Mouse (Mus musculus) left cerebral cortex, adult 8-10 months (tissue): ENCODE data around the gene Atf6. TPM values are rescaled to one million over a fixed set of nuclear protein-coding genes. Genes with fewer than 3 reads are reported as not detected.

Source experiments
- DNase-seq, 2 experiments: peaks; one replicate each; pipeline ENCODE4 v3.0.0; 2022; ENCODE audit warnings: low spot score in 2 of 2
- total RNA-seq, 4 experiments: library from RNA; stranded (reverse); gene quantifications; 2 replicates each; pipeline ENCODE4 v1.2.4; 2022

Atf6 gene
- total RNA-seq, 4 experiments from 2014 or later: 51.3 to 62.1 (median 55.1) TPM

DNA sequence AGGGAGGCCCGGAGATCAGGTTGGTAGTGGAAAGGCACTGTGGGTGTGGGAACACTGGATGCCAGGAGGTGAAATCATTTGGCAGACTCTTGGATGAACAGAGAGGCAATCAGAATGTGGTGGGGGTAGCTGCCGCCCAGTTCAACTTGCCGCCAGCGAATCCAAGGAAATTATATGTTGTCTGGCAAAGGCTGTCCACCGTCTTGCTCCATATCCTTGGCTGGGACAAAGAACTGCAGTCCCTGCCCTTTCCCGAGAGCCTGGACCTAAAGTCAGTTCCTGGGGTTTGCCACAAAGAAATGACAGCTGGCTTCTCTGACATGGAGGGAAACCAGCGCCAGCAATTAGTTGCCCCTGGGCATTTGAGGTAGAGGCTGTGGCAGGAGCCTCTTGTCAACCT lies 202.4 kb downstream of the Atf6 start:
- DNase-seq: no peak

DNA sequence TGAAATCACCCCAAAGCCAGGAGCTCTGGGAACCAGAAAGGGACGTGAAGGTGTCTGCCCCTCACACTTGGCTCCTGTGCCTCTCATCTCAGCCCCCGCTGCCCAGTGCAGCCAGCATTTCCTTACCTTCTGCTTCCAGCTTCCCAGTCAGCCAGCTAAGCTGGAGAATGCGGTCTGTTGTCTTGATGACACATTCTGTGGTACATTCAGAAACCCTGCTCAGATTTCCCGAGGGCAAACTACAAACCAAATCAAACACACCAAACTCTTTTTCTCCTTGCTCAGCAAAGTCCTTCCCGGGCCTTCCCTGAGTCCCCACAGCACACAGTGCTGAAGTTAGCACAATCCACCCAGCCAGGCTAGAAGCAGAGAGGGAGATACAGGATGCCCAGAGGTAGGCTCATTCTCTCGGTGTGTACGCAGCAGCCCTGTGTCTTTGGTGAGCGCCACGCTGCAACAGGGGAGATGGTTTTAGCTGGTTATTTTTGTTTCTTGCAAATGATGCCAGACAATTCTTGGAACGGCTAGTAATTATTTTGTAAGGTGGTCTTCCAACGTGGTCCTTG lies 202.9 kb downstream of the Atf6 start:
- DNase-seq: no peak

DNA sequence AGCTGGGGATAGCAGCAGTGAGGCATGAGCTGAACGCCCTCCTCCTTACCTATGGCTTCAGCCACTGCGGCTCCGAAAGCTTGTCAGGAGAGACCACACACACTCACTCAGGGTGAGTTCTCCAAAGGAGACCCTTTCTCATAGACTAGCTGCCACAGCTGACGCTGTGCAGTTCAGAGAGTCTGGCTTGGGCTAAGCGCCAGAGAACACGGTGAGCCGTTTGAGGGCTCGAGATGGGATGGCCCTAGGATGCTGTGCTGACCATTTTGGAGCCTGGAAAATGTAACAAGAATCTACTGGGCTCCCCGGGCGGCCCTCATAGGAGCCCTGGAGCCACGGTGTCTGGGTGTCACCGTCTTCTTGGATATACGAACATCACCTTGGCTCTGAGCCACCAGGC lies 208.3 kb downstream of the Atf6 start:
- DNase-seq: no peak

DNA sequence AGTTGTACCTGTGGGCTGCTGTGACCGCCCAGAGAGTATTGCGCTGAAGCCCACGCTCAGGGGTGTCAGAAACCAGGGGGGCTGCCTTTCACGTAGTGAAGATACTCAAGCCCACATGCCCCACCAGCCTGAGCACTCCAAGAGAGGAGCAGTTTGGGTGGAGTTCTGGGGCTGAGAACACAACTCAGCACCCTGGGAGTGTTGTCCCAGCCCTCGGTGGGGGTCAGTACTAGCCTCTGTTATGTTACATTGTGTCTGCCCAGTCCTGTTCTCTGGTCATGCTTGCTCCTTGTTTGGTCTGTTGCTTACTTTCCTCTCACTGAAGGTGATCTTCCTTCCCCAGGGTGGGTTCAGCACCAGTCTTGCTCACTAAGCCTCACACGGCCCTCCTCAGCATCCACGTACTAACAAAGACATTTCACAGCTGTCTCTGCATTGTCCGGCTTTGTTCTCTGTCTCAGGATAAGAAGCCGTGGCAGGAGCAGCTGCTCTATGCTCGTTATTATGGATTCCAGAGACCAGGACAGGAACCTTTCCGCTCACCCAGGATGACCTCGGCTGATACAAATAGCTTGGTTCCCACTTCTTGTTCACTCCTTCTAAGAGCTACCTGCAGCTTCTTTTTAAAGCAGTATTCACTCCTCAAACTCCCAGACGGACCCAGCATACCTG lies 209.8 kb downstream of the Atf6 start:
- no peak for DNase-seq

DNA sequence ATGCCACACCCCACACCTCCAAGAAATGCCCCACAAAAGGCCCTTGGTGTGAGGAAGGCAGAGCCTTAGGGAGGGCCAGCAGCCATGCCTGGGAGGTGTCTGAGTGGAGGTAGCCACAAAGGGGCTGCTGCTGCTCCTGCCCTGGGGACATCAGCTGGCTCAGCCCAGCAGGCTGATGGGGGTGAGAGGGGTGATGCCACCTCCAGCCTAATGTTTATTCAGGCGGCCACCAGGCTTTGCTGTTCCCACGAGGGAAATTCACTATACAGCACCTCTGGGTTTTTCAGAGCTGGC lies 210.4 kb downstream of the Atf6 start:
- no peak for DNase-seq

DNA sequence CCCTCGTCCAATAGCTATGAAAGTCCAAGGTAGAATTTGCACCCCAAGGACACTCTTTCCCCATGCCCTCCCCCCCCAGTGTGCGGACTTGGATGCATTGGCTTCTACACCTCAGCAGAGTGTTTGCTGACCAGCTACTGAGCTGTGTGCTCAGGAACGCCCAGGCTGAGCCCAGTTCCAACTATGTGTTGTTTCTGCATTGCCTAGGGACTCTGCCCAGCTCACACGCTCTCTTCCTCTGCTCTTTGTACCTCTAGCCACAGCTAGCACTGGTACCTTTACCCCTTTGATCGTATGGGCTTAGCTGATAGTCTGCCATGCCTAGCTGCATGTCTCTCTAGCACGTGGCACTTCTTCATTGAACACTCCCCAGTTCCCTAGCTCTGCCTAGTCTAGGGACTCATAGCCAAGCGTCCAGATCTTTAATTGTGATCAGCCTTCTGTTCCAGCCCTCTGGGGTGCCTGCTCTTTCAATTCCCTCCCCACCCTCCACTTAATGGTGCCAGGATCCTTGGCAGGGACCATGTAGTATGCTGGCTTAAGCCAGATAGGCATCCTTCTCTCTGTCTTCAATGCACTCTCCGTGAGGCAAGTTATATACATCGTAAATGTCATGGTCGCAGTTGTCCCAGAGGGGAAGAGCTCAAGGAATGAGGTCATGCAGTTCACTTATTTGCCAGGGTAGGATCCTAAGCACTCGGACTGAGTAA lies 210.9 kb downstream of the Atf6 start:
- DNase-seq: no peak

DNA sequence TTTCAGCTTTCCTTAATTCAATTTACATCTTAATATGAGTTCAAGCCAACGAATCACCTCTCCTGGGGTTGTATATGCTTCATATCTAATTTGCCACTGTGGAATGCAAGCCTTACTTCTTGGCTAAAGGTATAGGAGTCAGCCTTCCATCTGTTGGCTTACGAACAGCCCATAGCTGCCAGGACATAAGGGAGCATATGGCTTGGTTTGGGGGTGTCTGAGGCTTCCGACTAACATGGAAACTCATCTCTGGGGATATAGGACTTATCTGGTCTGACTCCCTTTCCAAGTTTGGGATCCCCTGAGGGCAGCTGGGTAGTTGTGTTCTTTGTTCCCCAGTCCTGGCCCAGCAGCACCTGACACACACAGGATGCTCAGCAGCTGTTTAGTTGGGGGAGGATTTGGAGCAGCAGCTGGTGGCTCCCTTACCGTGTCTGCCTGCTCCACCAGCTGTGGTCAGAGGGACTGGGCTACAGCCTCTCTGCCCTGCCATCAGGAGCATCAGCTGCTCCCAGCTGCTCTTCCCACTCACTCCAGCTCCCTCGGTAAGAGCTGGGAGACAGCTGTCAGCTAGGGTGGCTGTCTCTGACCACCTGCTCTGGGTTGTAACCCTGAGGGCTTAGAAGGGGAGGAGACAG lies 212.2 kb downstream of the Atf6 start:
- DNase-seq: peak in 1 of 2 experiments; percentile 56

Other genes starting within 250 kb of the Atf6 start
- gene Olfml2b, start 223.2 kb downstream of the Atf6 start, total RNA-seq: 1 to 10 TPM; 2.9 to 4.2 (median 3.9) TPM
- gene Gm26620, start 17.3 kb upstream of the Atf6 start, total RNA-seq: under 1 TPM in 3 of 4 experiments, not detected in 1; 0.46 to 0.87 (median 0.48) TPM
- 10 to 100 TPM; 17.1 to 23.1 (median 19.1) TPM for gene Dusp12, start 17.8 kb upstream of the Atf6 start, total RNA-seq
- 1 to 10 TPM in 3 of 4 experiments, under 1 TPM in 1; 0.46 to 1.3 (median 1.1) TPM for gene Fcrlb, start 45.2 kb upstream of the Atf6 start, total RNA-seq
- gene Fcrla, start 59.8 kb upstream of the Atf6 start, total RNA-seq: not detected
- gene Fcgr2b, start 108.8 kb upstream of the Atf6 start, total RNA-seq: 10 to 100 TPM in 2 of 4 experiments, 1 to 10 TPM in 2; 4.8 to 24.1 (median 10.7) TPM
- under 1 TPM in 3 of 4 experiments, not detected in 1; 0.30 to 0.72 (median 0.43) TPM for gene Fcgr4, start 151.1 kb upstream of the Atf6 start, total RNA-seq
- 10 to 100 TPM; 10.6 to 36.7 (median 22.6) TPM for gene Fcgr3, start 197.2 kb upstream of the Atf6 start, total RNA-seq
- 1 to 10 TPM; 1.0 to 1.8 (median 1.2) TPM for gene Cfap126, start 246.1 kb upstream of the Atf6 start, total RNA-seq